Mouse (Mus musculus) lung, postnatal 4 days (tissue): ENCODE results near the gene Unc93b1.

ENCODE experiments used
- DNase-seq, 2 experiments: peaks; one replicate each; pipeline ENCODE4 v3.0.0; 2021

Gene Unc93b1

DNA sequence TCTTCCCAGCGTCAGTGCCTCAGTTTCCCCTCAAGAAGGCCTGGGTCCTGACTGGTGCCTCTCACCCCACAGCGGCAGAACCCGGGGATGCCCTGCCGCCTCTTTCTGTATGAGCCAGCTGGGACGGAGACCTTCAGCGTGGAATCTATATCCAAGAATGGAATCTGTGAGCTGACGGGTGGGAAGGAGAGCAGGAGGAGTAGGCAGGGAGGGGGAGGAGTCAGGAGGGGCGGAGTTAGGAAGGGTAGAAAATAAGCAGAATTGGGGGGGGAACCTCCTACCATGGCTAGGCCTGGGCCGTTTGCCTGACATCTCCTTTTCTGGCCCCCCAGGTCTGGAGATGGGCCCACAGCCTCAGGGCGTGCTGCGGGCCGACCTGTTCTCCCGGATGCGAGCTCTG is 53.1 kb downstream of the Unc93b1 start:
- DNase-seq, result no peak

DNA sequence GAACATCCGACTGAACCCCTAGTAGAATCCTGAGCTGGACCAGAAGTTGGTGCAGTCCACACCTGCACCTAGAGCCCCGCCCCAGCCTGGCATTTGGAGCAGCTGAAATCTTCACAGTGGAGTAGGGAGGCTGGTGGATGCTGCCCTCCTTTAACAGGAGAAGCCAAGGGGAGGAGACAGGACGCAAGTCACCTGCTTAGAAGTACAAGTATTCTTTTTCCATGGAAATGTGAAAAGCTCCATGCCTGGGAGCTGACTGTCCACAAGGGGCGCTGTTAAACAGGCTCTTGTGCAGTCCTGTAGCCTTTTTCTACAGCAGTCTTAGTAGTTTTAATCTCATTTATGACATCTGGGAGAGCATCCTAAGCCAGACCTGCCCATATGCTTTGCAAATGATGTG is 53.8 kb downstream of the Unc93b1 start:
- no peak for DNase-seq

DNA sequence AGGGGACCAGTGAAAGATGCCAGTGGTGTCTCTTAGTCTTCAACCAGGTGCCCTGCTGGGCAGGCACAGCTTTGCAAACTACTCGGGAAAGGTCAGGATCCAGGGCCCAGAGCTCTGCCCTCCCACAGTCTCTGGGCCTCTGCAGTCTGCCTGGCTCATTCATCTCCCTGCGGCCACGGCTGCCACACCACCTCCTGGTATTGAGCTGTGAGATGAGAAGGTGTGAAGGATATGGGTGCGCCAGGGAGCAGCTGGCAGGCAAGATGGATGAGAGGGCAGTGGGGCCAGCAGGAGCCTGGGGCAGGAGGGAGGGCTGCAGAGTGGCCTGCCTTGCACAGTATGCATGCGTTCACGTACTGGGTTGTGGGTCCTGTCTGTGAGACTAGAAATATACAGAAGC is 55.8 kb downstream of the Unc93b1 start:
- no peak for DNase-seq

DNA sequence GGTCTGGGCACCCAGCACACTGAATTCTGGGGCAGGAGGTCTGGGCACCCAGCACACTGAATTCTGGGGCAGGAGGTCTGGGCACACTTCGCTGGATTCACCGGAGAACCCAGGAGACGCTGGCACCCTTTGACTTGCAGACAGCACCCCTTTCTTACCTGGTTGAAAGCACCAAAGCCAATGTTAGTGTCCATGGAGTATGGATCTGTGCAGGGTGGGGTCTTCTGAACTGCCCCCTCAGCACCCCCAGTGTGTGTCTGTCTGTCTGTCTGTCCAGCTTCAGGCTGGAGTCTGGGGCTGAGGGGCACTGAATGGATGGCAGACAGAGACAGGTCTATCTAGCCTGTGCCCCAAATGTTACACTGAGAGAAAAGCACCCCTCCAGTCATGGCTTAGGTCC is 56.6 kb downstream of the Unc93b1 start:
- DNase-seq, result no peak

DNA sequence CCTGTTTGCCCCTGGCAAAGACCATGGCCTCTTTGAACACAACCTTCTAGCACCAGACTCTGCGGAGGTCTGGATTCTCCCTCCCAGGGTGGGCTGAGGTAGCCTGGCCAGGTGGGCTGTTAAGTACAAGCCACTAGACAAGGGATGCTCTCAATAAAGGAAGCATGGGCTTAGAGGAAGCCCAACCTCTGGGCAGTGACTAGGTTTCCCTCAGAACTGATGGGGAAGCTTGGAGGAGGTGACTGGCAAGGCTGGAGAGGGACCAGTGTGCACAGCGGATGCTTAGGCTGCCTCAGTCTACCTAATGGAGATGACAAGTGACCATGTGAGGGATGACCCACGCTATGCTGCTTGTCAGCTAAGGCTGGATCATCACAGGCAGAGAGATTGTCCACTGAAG is 57.0 kb downstream of the Unc93b1 start:
- no peak for DNase-seq

DNA sequence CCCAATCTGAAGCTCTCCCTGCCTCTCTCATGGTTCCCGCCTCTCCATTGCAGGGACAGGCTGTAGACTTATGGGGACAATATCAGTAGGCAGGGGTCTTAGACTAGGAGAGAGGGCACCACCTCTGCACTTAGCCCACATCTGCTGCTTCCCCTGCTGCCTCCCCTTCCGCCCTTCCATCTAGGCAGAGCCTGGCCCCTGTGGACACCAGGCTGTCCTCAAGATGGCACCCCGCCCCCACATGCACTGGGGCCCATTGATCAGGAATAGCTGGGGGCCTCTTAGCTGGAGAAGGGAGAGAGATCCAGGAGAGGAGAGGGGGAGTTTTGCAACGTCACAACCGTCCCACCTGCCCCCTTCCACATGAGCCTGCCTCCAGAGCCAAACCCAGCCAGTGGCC is 57.4 kb downstream of the Unc93b1 start, which contains the start of gene Tbx10:
Tbx10 (plus strand) TSS at position 337 of the 400 bp plus-strand sequence.
- DNase-seq, result no peak

DNA sequence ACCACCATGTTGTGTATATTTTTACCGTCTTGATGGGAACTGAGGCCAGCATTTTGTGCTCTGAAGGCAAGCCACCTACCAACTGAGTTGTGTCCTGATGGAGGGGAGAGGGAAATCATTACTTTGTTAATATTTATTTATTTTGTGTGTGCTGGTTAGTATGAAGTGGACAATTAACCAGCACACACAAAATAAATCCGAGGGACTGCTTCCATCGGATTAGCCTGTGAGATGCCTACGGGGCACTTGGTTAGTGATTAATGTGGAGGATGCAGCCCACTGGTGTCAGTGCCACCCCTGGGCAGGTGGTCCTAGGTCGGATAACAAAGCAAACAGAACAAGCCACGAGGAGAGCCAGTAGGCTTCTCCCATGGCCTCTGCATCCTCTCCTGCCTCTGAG is 59.9 kb downstream of the Unc93b1 start:
- DNase-seq, result no peak

DNA sequence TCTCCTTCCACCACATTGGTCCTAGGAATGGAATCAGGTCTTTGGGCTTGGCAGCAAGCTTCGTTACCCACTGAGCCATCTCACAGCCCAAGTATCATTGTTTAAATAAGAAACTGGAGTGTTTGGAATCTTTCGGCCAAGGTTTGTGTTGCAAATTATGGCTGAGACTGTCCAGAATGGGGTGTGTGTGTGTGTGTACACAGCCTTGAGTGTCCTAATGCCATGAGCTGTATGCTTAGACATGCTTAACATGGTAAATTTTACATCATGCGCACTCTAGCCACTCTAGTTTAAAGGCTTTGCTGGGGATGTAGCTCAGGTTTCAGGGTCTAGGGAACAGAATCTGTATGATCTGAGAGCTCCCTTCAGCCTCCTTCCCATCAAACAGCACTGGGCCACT is 60.5 kb downstream of the Unc93b1 start:
- no peak for DNase-seq

DNA sequence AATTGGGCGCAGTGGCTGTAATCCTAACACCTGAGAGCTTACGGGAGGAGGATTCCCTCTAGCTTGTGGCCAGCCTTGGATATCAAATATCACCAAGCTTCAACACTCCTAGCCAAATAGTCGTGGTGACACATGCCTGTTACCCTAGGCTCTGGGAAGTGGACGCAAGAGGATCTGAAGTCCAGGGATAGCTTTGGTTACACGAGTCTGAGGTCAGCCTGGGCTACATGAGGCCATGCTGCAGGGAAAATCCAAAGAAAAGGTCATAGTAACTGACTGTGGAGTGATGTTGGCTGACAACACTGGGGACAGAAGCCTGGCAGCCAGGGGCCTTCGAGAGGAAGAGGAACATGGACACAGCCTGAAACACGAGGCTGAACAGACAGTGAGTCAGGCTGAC is 61.1 kb downstream of the Unc93b1 start:
- no peak for DNase-seq

DNA sequence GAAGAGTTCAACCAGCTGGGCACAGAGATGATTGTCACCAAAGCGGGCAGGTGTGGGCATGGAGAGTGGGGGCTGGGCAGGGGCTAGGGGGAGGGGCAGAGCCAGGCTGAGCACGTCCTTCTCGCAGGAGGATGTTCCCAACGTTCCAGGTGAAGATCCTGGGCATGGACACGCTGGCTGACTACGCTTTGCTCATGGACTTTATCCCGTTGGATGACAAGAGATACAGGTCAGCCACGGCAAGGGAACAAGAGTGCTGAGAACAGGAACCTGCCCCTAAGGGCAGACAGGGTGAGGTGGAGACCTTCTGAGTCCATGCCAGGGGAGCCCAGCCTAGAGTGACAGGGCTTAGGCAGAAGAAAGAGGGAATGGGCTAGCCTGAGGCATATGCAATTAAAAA is 61.8 kb downstream of the Unc93b1 start:
- no peak for DNase-seq

DNA sequence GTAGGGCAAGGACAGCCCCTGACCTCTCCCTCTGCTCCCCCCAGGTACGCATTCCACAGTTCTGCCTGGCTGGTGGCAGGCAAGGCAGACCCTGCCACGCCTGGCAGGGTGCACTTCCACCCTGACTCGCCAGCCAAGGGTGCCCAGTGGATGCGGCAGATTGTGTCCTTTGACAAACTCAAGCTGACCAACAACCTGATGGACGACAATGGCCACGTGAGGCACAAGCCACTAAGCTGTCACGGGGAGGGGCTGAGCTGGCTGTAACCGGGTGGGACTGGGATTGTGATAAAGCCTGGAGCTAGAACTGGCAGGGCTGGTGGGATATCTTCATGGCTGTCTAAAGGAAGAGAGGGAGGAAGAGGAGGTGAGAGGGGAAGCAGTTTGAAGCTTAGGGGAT is 62.2 kb downstream of the Unc93b1 start:
- no peak for DNase-seq

DNA sequence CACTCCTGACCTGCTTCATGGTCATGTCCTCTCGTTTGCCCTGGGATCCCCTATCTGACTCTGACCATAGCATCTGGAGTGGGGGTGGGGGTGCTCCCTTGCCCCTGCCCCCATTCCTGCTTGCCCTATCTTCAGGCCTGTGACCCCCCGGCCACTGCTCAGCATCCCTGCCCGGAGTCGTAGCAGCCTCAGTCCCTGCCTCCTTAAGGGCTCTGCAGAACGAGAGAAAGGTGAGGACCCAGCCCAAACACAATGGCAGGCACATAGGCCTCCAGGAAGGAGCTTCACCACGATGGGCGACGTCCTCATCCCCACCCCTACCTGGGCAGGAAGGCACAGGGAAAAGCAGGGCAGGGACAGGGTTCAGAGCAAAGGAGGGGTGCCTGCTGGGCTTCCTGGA is 63.3 kb downstream of the Unc93b1 start:
- no peak for DNase-seq
